Comparison of ENCODE assay signal across 10 mouse cellular contexts in the genomic region with DNA sequence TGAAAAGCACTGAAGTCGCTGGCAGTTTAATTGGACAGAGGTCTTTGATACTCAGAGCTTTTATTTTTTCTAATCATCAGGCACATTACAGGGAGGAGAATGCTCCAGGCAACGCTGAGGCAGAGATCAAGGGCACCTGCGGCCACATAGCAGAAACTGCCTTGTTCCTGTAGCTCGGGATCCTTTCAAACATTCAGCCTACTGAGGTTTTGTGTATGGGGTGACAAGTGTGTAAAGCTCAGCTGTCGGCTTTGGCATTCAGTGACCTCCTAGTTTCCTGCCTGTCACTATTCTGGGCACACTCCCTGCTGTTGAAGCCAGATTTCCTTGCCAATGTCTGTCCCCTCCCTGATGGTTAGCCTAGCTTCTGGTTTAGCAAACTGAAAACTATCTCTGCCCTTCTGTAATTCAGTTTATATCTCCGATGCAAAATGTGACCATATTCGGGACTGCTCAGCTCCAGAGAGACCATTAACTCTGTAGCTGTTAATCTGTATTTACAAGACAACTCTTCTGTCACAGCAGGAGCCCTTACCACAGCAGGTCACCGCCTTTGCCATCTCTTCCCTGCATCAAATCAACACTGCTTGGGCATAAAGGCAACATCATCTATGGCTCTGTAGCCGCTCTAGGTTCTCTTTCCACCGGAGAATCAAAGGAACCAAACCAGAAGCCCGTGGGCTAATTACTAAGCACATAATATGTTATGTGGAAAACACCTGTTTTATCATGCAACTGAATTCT.
DNase-seq lines count a peak whose midpoint lies in the region; ATAC-seq and TF ChIP-seq lines count a peak whose summit lies in the region.
"Had no signal": no experiment of that assay in that cellular context is flagged by ENCODE, and none has a peak within 500 bp of the region (broad histone marks: within the 10 kb centered on the region; RNA-seq: fewer than 3 reads in every experiment).

No protein-coding gene starts in this region.

- peak; percentile 22 for DNase-seq in embryo, embryonic 10 days (ENCODE audit: low spot score)
- DNase-seq in embryo, embryonic 9.5 days (ENCODE audit: extremely low spot score): no peak
- peak; percentile 96 for DNase-seq in brain, embryonic 14.5 days (ENCODE audit: low read depth)
- peak; percentile 80 for DNase-seq in forebrain, embryonic 11.5 days (ENCODE audit: low spot score)
- DNase-seq in layer of hippocampus, postnatal 36 days: peak; percentile 5 to 19
- no peak for DNase-seq in gastrocnemius, postnatal 25 days
- no peak for DNase-seq in left cerebral cortex, postnatal 36 days (ENCODE audit: low spot score in 2 of 2)
- DNase-seq in T-cell, adult 2 months (ENCODE audit: low spot score): no peak
- DNase-seq: kidney, adult 9 months had no signal

- H3K27me3 ChIP-seq in forebrain, embryonic 11.5 days (ENCODE audit: control insufficient read depth, insufficient read depth, low read length): no peaks in the 10 kb centered on the region
- H3K27me3 ChIP-seq: liver, embryonic 15.5 days had no signal

- no peaks in the 10 kb centered on the region for H3K36me3 ChIP-seq in forebrain, embryonic 11.5 days (ENCODE audit: control insufficient read depth, insufficient read depth, low read length)
- H3K36me3 ChIP-seq: liver, embryonic 15.5 days had no signal

- H3K27ac ChIP-seq in forebrain, embryonic 11.5 days (ENCODE audit: low read depth, low read length): peak overlapping the region; percentile 78
- H3K27ac ChIP-seq: liver, embryonic 15.5 days had no signal

- H3K9me3 ChIP-seq in forebrain, embryonic 11.5 days (ENCODE audit: control insufficient read depth, low read length): no peaks in the 10 kb centered on the region
- H3K9me3 ChIP-seq: liver, embryonic 15.5 days had no signal

- ATAC-seq in forebrain, embryonic 11.5 days (replicated peaks; ENCODE audit: low FRiP score): peak; percentile 92

- WGBS in forebrain, embryonic 11.5 days: 2% methylated on average over 11 of the region's 11 CpGs

- intact Hi-C loops in left cerebral cortex, postnatal 36 days (cut with DNase I): no loop called here

- TF ChIP-seq POLR2A in brain, embryonic 14.5 days (IDR thresholded peaks at IDR 0.05; ENCODE audit: borderline replicate concordance, extremely low read depth, insufficient read depth, insufficient read length, poor library complexity, severe bottlenecking): no peak

- H3K9ac ChIP-seq in forebrain, embryonic 11.5 days (ENCODE audit: low read length): no peak overlapping the region
- H3K9ac ChIP-seq: liver, embryonic 15.5 days had no signal

- TF ChIP-seq CTCF in brain, embryonic 14.5 days (IDR thresholded peaks at IDR 0.05; ENCODE audit: borderline replicate concordance, extremely low read depth, insufficient read depth, insufficient read length): no peak

- H3K4me1 ChIP-seq in forebrain, embryonic 11.5 days (replicated peaks; ENCODE audit: control insufficient read depth, insufficient read depth, low read length): 0 out of 2 replicates have a peak, but pooled peaks cover 3% of the 10 kb centered on the region
- H3K4me1 ChIP-seq: liver, embryonic 15.5 days had no signal

- H3K4me3 ChIP-seq in forebrain, embryonic 11.5 days (ENCODE audit: low read depth, low read length): no peak overlapping the region
- H3K4me3 ChIP-seq: liver, embryonic 15.5 days had no signal

- H3K4me2 ChIP-seq in forebrain, embryonic 11.5 days (ENCODE audit: low read depth, low read length, severe bottlenecking): peak overlapping the region; percentile 18; the same call in 1 of the 2 replicates
- H3K4me2 ChIP-seq: liver, embryonic 15.5 days had no signal

Comparison
In these comparisons a context has a peak if more than half of its experiments do, and no peak if none do; other contexts are left out.
1. DNase-seq: peak in embryo, embryonic 10 days (single experiment), brain, embryonic 14.5 days (single experiment), forebrain, embryonic 11.5 days (single experiment) and layer of hippocampus, postnatal 36 days (2 of 2); none in embryo, embryonic 9.5 days (single experiment), gastrocnemius, postnatal 25 days (single experiment), left cerebral cortex, postnatal 36 days (0 of 2) and T-cell, adult 2 months (single experiment).